Mouse (Mus musculus): ENCODE measurements around the gene Gm8857.
"Not testable (repeated sequence)": the region's sequence is repeated elsewhere in the genome, so short reads cannot be mapped to it uniquely, and the experiment has no call there.

The Gm8857 gene

GRCm38 (mm10) chr5:10947505-10947904 is at the start of gene Gm8857, which contains the start of gene Gm8871:
Gm8857 (plus strand) TSS chr5:10947807.
Gm8871 (plus strand) TSS chr5:10947805.
- not testable (repeated sequence) for DNase-seq (ENCODE audit: low read depth, low spot score)

- not testable (repeated sequence) for DNase-seq (ENCODE audit: low read depth, low spot score)
Observed at GRCm38 (mm10) chr5:10953512-10953911, 5.9 kb downstream of the Gm8857 start.

GRCm38 (mm10) chr5:10958057-10958456 is 10.4 kb downstream of the Gm8857 start:
- DNase-seq (ENCODE audit: low read depth, low spot score), result not testable (repeated sequence)

Data from retina, adult 2 months (tissue).